Mouse (Mus musculus) C2C12 (cell line): ENCODE measurements around the gene Lgals9. TPM values are rescaled to one million over a fixed set of nuclear protein-coding genes. Genes with fewer than 3 reads are reported as not detected.

Experiments
- H3K27me3 ChIP-seq: one replicate; pipeline ENCODE4 v1.6.1; 2011; ENCODE audit not compliant: control insufficient read depth, insufficient read depth, insufficient read length
- H3K36me3 ChIP-seq: one replicate; pipeline ENCODE4 v1.6.1; 2011; ENCODE audit not compliant: control insufficient read depth, insufficient read depth
- H3K4me3 ChIP-seq: one replicate; pipeline ENCODE4 v1.5.1; 2011; ENCODE audit warnings: mild to moderate bottlenecking, control low read depth; ENCODE audit not compliant: poor library complexity, insufficient read depth, severe bottlenecking
- H3K79me2 ChIP-seq: one replicate; pipeline ENCODE4 v1.6.1; 2011; ENCODE audit not compliant: control insufficient read depth, insufficient read depth
- H3K79me3 ChIP-seq: one replicate; pipeline ENCODE4 v1.6.1; 2011; ENCODE audit warnings: low read depth, control low read depth
- H3ac ChIP-seq: one replicate; pipeline ENCODE3; 2011; ENCODE audit warnings: low read depth; ENCODE audit not compliant: control insufficient read depth, insufficient read length
- CEBPB ChIP-seq: IDR thresholded peaks from one replicate; pipeline ENCODE4 v1.6.1; 2011; ENCODE audit warnings: low read depth, mild to moderate bottlenecking, control low read depth, moderate library complexity
- CTCF ChIP-seq: IDR thresholded peaks from one replicate; pipeline ENCODE4 v1.5.1; 2011; ENCODE audit not compliant: control insufficient read depth, insufficient read depth, insufficient read length
- FOSL1 ChIP-seq: IDR thresholded peaks from one replicate; pipeline ENCODE4 v1.8.0; 2011; ENCODE audit warnings: mild to moderate bottlenecking, low read length; ENCODE audit not compliant: poor library complexity, insufficient read depth, severe bottlenecking
- MAX ChIP-seq: IDR thresholded peaks from one replicate; pipeline ENCODE4 v1.6.1; 2011; ENCODE audit warnings: mild to moderate bottlenecking, control low read depth
- MYOD1 ChIP-seq: IDR thresholded peaks from one replicate; pipeline ENCODE4 v1.6.1; 2011; ENCODE audit warnings: low read depth; ENCODE audit not compliant: control insufficient read depth, insufficient read length
- MYOG ChIP-seq: IDR thresholded peaks from one replicate; pipeline ENCODE4 v1.6.1; 2011; ENCODE audit not compliant: control insufficient read depth, insufficient read length; ENCODE audit errors: extremely low read depth
- USF1 ChIP-seq: IDR thresholded peaks from one replicate; pipeline ENCODE4 v1.6.1; 2011; ENCODE audit warnings: low read depth, mild to moderate bottlenecking, control low read depth, moderate library complexity
- polyA plus RNA-seq: library from polyadenylated mRNA; unstranded; fragments of >200 nt; fragmentation: generic; extraction: Trizol; gene quantifications from one replicate; pipeline ENCODE4 v1.2.1, GENCODE M21; 2012; ENCODE audit warnings: missing spikeins

Gene Lgals9
- polyA plus RNA-seq, 1 experiment: 22.7 TPM

- no peak for TF ChIP-seq MYOD1
- TF ChIP-seq FOSL1: no peak
- TF ChIP-seq MYOG: no peak
- TF ChIP-seq MAX: no peak
- TF ChIP-seq USF1: no peak
- TF ChIP-seq CEBPB: no peak
- no peak for TF ChIP-seq CTCF
- peaks cover 41% of the 10 kb centered on the region for H3K27me3 ChIP-seq
Measured at GRCm38 (mm10) chr11:78935178-78935577, 49.6 kb downstream of the Lgals9 start.

GRCm38 (mm10) chr11:78934727-78935126, 50.0 kb downstream of the Lgals9 start:
- Histone ChIP-seq H3K27me3 (peaks cover 37% of the 10 kb centered on the region), H3K79me2 (no peaks in the 10 kb centered on the region), H3K36me3 (no peaks in the 10 kb centered on the region), H3ac (no peak overlapping the region), H3K4me3 (no peak overlapping the region), H3K79me3 (no peaks in the 10 kb centered on the region)
- TF ChIP-seq CTCF: no peak
- no peak for TF ChIP-seq MYOG
- no peak for TF ChIP-seq FOSL1
- no peak for TF ChIP-seq MAX
- TF ChIP-seq USF1: no peak
- no peak for TF ChIP-seq MYOD1
- no peak for TF ChIP-seq CEBPB

More at GRCm38 (mm10) chr11:78935178-78935577, 49.6 kb downstream of the Lgals9 start:
- Histone ChIP-seq H3K79me3 (no peaks in the 10 kb centered on the region), H3ac (no peak overlapping the region), H3K36me3 (no peaks in the 10 kb centered on the region), H3K79me2 (no peaks in the 10 kb centered on the region), H3K4me3 (no peak overlapping the region)

- Histone ChIP-seq H3K27me3 (peaks cover 38% of the 10 kb centered on the region), H3K79me3 (no peaks in the 10 kb centered on the region), H3ac (no peak overlapping the region), H3K79me2 (no peaks in the 10 kb centered on the region), H3K4me3 (no peak overlapping the region), H3K36me3 (no peaks in the 10 kb centered on the region)
- no peak for TF ChIP-seq MYOG
- TF ChIP-seq MAX: no peak
- TF ChIP-seq CTCF: no peak
Measured at GRCm38 (mm10) chr11:78934307-78934706, 50.4 kb downstream of the Lgals9 start.

GRCm38 (mm10) chr11:78929345-78929744, 55.4 kb downstream of the Lgals9 start:
- H3ac ChIP-seq: no peak overlapping the region
- H3K27me3 ChIP-seq: peaks cover 38% of the 10 kb centered on the region
- no peaks in the 10 kb centered on the region for H3K36me3 ChIP-seq
- no peaks in the 10 kb centered on the region for H3K79me3 ChIP-seq
- no peaks in the 10 kb centered on the region for H3K79me2 ChIP-seq
- no peak for TF ChIP-seq FOSL1
- TF ChIP-seq MYOD1: no peak
- no peak for TF ChIP-seq USF1
- no peak for TF ChIP-seq CEBPB
- TF ChIP-seq MAX: no peak
- TF ChIP-seq MYOG: no peak
- no peak for TF ChIP-seq CTCF
- H3K4me3 ChIP-seq: no peak overlapping the region

GRCm38 (mm10) chr11:78924916-78925315, 59.8 kb downstream of the Lgals9 start:
- Histone ChIP-seq H3K27me3 (peaks cover 39% of the 10 kb centered on the region), H3K79me2 (no peaks in the 10 kb centered on the region), H3K36me3 (no peaks in the 10 kb centered on the region), H3ac (no peak overlapping the region), H3K4me3 (no peak overlapping the region), H3K79me3 (no peaks in the 10 kb centered on the region)
- TF ChIP-seq MAX (no peak), CTCF (no peak), FOSL1 (no peak), USF1 (no peak), MYOG (no peak), CEBPB (no peak), MYOD1 (no peak)

GRCm38 (mm10) chr11:78924111-78924510, 60.6 kb downstream of the Lgals9 start:
- Histone ChIP-seq H3K79me3 (no peaks in the 10 kb centered on the region), H3K4me3 (no peak overlapping the region), H3K79me2 (no peaks in the 10 kb centered on the region), H3K36me3 (no peaks in the 10 kb centered on the region), H3ac (no peak overlapping the region), H3K27me3 (peaks cover 36% of the 10 kb centered on the region)
- TF ChIP-seq MYOD1 (no peak), CTCF (no peak), MYOG (no peak), CEBPB (no peak)
